Mouse (Mus musculus) bone marrow, adult 2 months (tissue): Measurements from ENCODE around the gene Gps2.

Experiments used
- CTCF ChIP-seq: fragments of 200-500 bp; IDR thresholded peaks from 2 replicates; pipeline ENCODE4 v1.5.1; 2011; ENCODE audit warnings: low read length, control low read depth; ENCODE audit not compliant: control insufficient read depth, insufficient read depth
- POLR2A ChIP-seq: fragments of 200-500 bp; IDR thresholded peaks from 2 replicates; pipeline ENCODE4 v1.6.1; 2011; ENCODE audit warnings: low read depth, mild to moderate bottlenecking, control low read depth, low read length, borderline replicate concordance; ENCODE audit not compliant: control insufficient read depth

GRCm38 (mm10) chr11:69939731-69940130 is 26.0 kb downstream of the Gps2 start:
- TF ChIP-seq POLR2A (no peak), CTCF (no peak)
